Mouse (Mus musculus): Measurements from ENCODE around the gene Slc38a5.

DNA sequence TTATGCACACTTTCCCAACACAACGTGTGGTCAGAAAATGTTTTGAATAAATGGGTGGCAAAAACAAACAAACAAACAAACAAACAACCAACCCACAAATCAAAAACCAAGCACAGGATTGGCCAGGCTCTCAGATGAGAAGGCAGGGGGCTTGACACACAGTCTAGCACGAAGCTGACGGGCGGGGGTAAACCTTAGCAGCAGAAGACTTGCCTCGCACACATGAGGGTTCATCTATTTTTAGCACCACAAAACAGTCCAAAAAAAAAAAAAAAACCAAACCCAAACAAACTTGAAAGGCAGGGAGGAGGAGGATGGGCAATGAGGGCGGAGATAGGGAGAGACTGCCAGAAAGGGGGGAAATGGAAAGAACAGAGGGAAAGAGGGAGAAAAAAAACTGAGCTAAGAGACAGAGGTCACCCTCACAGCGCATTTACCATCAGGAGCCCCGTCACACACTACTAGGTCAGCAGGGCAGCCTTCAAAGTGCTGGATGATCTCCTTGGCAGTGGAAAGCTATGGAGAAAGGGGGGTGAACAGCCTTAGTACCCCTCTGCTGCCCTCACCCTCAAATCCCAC is 22.3 kb upstream of the Slc38a5 start:
- TF ChIP-seq CTCF (conservative IDR thresholded peaks at IDR 0.05; ENCODE audit: low read length) (no peak), POU5F1 (IDR thresholded peaks at IDR 0.05; ENCODE audit: borderline replicate concordance, low read length) (no peak)
